Mouse (Mus musculus) testis, adult 2 months (tissue): ENCODE measurements around the gene Elovl5.

ENCODE experiments used
- CTCF ChIP-seq: fragments of 200-500 bp; IDR thresholded peaks from 2 replicates; pipeline ENCODE4 v1.5.1; 2012; ENCODE audit warnings: low read depth, mild to moderate bottlenecking, inconsistent platforms, low read length, moderate library complexity; ENCODE audit not compliant: control insufficient read depth, insufficient read depth, insufficient replicate concordance
- POLR2A ChIP-seq: fragments of 200-500 bp; IDR thresholded peaks from 2 replicates; pipeline ENCODE4 v1.6.1; 2012; ENCODE audit warnings: low read depth, mild to moderate bottlenecking, inconsistent platforms, low read length, moderate library complexity; ENCODE audit not compliant: control insufficient read depth

GRCm38 (mm10) chr9:77923774-77924173, 6.6 kb downstream of the Elovl5 start:
- no peak for TF ChIP-seq CTCF
- no peak for TF ChIP-seq POLR2A
